Mouse (Mus musculus) heart, adult 2 months (tissue): ENCODE data around the gene Ndufa7. TPM values are rescaled to one million over a fixed set of nuclear protein-coding genes. Genes with fewer than 3 reads are reported as not detected.
A peak's percentile ranks its signal among the peaks of the same experiment; 100 is the strongest.
"Not testable (repeated sequence)": the region's sequence is repeated elsewhere in the genome, so short reads cannot be mapped to it uniquely, and the experiment has no call there.

Experiments
- DNase-seq, 2 experiments: peaks; one replicate each; pipeline ENCODE4 v3.0.0; 2021
- H3K27ac ChIP-seq: fragments of 200-600 bp; 2 replicates; pipeline ENCODE4 v1.8.1; 2022
- H3K27me3 ChIP-seq: fragments of 200-500 bp; 2 replicates; pipeline ENCODE4 v1.6.1; 2012; ENCODE audit warnings: mild to moderate bottlenecking, low read length, inconsistent platforms, mixed read lengths; ENCODE audit not compliant: control insufficient read depth, insufficient read depth
- H3K36me3 ChIP-seq: fragments of 200-500 bp; 2 replicates; pipeline ENCODE4 v1.6.1; 2012; ENCODE audit warnings: low read length, inconsistent platforms; ENCODE audit not compliant: control insufficient read depth, insufficient read depth
- H3K4me1 ChIP-seq: fragments of 200-500 bp; 2 replicates; pipeline ENCODE4 v1.6.1; 2011; ENCODE audit warnings: low read length; ENCODE audit not compliant: control insufficient read depth, insufficient read depth
- H3K4me3 ChIP-seq: fragments of 200-600 bp; 2 replicates; pipeline ENCODE4 v1.8.1; 2022
- H3K79me2 ChIP-seq: fragments of 200-500 bp; replicated peaks from 2 replicates; pipeline ENCODE4 v1.6.1; 2012; ENCODE audit warnings: mild to moderate bottlenecking, inconsistent platforms, low read length, moderate library complexity, mixed read lengths; ENCODE audit not compliant: control insufficient read depth, insufficient read depth
- H3K9ac ChIP-seq: fragments of 200-500 bp; 2 replicates; pipeline ENCODE4 v1.6.1; 2012; ENCODE audit warnings: low read depth, mild to moderate bottlenecking, control low read depth, inconsistent platforms, low read length, mixed read lengths
- CTCF ChIP-seq: fragments of 200-600 bp; IDR thresholded peaks from 2 replicates; pipeline ENCODE4 v1.8.1; 2022; ENCODE audit warnings: antibody characterized with exemption, mild to moderate bottlenecking, moderate library complexity
- EP300 ChIP-seq: fragments of 200-500 bp; IDR thresholded peaks from 2 replicates; pipeline ENCODE4 v1.6.1; 2011; ENCODE audit warnings: low read depth, low read length, control low read depth; ENCODE audit not compliant: insufficient read depth
- POLR2A ChIP-seq: fragments of 200-500 bp; IDR thresholded peaks from 2 replicates; pipeline ENCODE4 v1.6.1; 2011; ENCODE audit warnings: mild to moderate bottlenecking, low read depth, low read length, control low read depth; ENCODE audit not compliant: insufficient read depth
- WGBS: fragments of 180-500 bp; shearing (Covaris S2); methylation state at CpG from one replicate; pipeline ENCODE4 v1.1.7; 2018; 5-methylcytosine and 5-hydroxymethylcytosine counted together
- intact Hi-C: fragments of 180-260 bp; cut with DNase I; formaldehyde crosslinking; loops from one replicate; pipeline ENCODE4 v1.15.1; 2025
- polyA plus RNA-seq: library from polyadenylated mRNA; depleted of rRNA; stranded (reverse); fragments of >200 nt; gene quantifications from 2 replicates; pipeline ENCODE4 v1.2.3, GENCODE M21; 2012
- total RNA-seq, 2 experiments: library from RNA; stranded (reverse); gene quantifications; 2 replicates each; pipeline ENCODE4 v1.2.3; 2021

Gene Ndufa7
- total and polyA plus RNA-seq, 3 experiments: 609 to 755 (median 707) TPM

DNA sequence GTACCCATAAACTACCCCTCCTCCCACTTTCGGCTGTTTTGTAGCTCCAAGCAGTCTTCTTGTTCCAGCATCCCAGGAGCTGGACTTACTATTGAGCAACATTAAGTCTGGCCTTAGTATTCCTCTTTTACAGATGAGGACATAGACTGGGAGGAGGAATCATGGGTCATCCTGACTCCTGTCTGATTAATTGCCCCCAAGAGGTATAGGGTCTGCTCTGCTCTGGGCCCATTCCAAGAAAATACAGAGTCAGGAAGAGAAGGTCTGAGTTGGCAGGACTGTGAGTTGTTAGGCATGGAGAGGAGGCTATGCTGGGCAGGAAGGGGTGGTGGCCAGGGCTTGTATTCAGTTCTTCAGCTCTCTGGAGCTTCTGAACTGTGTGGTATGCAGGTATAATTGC is 19.8 kb downstream of the Ndufa7 start:
- TF ChIP-seq POLR2A: no peak
- no peak for TF ChIP-seq EP300
- no peak for TF ChIP-seq CTCF
- Histone ChIP-seq H3K4me3 (no peak overlapping the region), H3K27ac (no peak overlapping the region), H3K36me3 (no peaks in the 10 kb centered on the region), H3K27me3 (no peaks in the 10 kb centered on the region), H3K79me2 (no peaks in the 10 kb centered on the region), H3K4me1 (no peaks in the 10 kb centered on the region), H3K9ac (no peak overlapping the region)
- WGBS: 75% methylated on average over 1 of the region's 1 CpGs
- intact Hi-C loops: loop anchor here (5.0 kb wide), 1 partner anchor 43 kb away; no protein-coding TSS in a partner anchor
- no peak for DNase-seq

DNA sequence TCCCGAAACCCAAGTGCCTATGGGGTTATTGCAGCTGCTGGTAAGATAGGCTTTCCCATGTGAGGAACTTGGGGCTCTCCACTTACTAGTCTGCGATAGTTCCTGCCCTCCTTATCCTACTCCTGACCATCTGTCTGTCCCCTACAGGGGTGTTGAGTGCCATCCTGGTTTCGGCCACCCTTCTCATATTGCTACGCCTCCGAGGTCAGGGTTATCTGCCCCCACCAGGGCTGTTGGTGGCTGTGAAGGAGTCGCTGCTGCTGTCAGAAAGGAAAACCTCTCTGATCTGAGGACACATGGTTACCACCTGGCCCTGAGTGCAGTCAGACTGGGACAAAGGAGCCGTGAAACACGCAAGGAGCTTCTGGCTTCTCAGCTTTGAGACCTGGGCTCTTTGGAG is 23.8 kb downstream of the Ndufa7 start:
- no peaks in the 10 kb centered on the region for H3K27me3 ChIP-seq
- intact Hi-C loops: no loop called here
- 80% methylated on average over 8 of the region's 8 CpGs for WGBS
- no peak for DNase-seq
- no peaks in the 10 kb centered on the region for H3K36me3 ChIP-seq
- H3K4me1 ChIP-seq: no peaks in the 10 kb centered on the region; the same call in 1 of the 2 replicates
- H3K27ac ChIP-seq: no peak overlapping the region
- TF ChIP-seq EP300: no peak
- no peak for TF ChIP-seq CTCF
- TF ChIP-seq POLR2A: no peak
- no peak overlapping the region for H3K4me3 ChIP-seq
- H3K79me2 ChIP-seq: no peaks in the 10 kb centered on the region
- H3K9ac ChIP-seq: no peak overlapping the region

DNA sequence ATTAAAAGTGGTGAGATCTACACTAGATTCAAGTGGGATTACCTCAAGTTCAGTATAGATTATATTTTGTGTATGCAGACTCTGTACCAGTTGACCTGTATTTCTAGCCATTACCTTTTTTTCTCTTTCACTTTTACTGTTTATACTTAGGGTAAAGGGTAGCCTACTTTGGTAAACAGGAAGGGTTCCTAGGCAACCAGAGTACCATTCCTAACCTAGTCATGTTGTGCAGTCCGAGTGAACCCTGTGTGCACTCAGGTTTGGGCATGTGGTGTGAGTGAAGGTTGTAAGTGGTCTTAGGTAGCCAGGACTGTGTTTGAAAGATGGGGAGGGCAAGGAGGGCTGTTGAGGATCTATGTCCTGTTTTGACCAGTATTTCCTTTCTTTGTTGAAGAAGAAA is 27.0 kb downstream of the Ndufa7 start:
- H3K9ac ChIP-seq: no peak overlapping the region
- TF ChIP-seq EP300 (no peak), POLR2A (no peak)
- WGBS: 24% methylated on average over 1 of the region's 1 CpGs
- intact Hi-C loops: no loop called here
- no peaks in the 10 kb centered on the region; the same call in 1 of the 2 replicates for H3K4me1 ChIP-seq
- H3K79me2 ChIP-seq: no peaks in the 10 kb centered on the region
- DNase-seq: no peak
- no peak overlapping the region for H3K4me3 ChIP-seq
- H3K36me3 ChIP-seq: no peaks in the 10 kb centered on the region
- no peak overlapping the region for H3K27ac ChIP-seq
- no peaks in the 10 kb centered on the region for H3K27me3 ChIP-seq

DNA sequence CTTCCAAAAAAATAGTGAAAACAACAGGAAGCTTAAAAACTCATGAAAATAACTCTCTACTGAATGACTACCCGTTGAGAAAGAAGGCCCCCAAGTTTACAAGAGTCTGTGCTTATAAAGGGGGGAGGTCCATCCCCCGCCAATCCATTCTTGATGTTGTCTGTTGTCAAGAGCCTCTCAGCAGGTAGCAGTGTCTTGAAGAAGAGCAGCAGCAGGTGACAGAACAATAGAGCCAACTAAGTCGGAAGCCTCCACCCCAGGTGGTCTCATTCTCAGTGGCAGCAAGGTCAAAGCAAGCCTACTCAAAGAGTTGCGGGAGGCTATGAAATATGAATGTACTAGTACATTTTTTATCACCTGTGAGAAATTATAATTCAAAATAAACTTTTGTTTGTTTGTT is 33.4 kb downstream of the Ndufa7 start:
- H3K9ac ChIP-seq: no peak overlapping the region
- no peaks in the 10 kb centered on the region for H3K27me3 ChIP-seq
- no peaks in the 10 kb centered on the region for H3K36me3 ChIP-seq
- H3K27ac ChIP-seq: no peak overlapping the region
- 81% methylated on average over 4 of the region's 4 CpGs for whole genome bisulfite sequencing
- intact Hi-C loops: no loop called here
- H3K4me1 ChIP-seq: no peaks in the 10 kb centered on the region
- H3K4me3 ChIP-seq: no peak overlapping the region
- TF ChIP-seq EP300 (no peak), POLR2A (no peak), CTCF (no peak)
- no peaks in the 10 kb centered on the region for H3K79me2 ChIP-seq
- DNase-seq: no peak

DNA sequence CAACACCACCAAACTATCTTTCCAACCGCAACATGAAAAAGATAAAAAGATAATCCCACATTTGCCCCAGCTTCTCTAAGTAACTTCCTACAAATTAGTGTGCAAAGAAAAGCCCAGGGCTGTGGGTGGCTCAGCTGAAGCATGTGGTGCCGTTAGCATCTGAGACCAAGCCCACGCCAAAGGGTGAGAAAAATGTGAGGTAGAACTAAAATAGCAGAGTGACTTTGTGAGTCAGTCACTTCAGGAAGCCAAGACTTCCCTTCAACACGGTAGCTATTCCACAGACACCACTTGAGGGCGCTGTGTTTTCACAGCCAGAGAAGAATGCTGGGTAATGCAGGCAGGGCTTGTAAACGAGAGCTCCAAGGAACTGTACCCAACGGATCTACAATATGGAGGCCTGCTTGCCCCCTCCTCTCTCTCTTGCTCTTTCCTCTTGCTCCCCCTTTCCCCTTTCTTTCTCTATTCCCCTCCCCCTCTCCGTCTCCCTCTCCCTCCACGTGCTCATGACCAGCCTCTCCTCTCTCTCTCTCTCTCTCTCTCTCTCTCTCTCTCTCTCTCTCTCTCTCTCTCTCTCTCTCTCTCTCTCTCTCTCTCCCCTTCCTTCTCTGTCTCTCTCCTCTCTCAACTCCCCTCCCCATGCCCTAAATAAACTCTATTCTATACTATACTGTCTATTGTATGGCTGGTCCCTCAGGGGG is 41.1 kb downstream of the Ndufa7 start:
- H3K36me3 ChIP-seq: no peaks in the 10 kb centered on the region
- 20% methylated on average over 9 of the region's 9 CpGs for WGBS
- TF ChIP-seq EP300: no peak
- no peak for TF ChIP-seq POLR2A
- peak; percentile 66 for TF ChIP-seq CTCF
- H3K27me3 ChIP-seq: no peaks in the 10 kb centered on the region
- intact Hi-C loops: no loop called here
- no peak overlapping the region for H3K9ac ChIP-seq
- peak in 1 of 2 experiments; percentile 40 for DNase-seq
- no peak overlapping the region for H3K4me3 ChIP-seq
- H3K79me2 ChIP-seq: no peaks in the 10 kb centered on the region
- no peak overlapping the region for H3K27ac ChIP-seq
- no peaks in the 10 kb centered on the region for H3K4me1 ChIP-seq

DNA sequence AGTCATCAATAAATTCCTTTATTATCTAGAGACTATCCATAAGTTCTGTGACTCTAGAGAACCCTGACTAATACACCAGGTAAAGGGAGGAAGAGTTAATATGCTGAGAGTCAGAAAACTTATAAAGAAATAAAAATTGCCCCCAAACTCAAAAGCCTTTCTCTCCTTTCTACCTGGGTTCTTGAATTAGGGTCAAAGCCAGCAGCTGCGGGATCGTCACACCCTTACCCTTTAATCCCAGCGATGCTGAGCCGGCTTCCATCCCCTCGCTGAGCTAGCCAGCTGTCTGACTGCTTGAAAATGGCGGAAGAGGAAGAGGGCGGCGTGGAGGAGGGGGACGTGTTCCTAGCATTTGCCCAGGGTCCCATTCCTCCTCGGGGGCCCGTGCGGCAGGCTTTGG is 49.2 kb downstream of the Ndufa7 start, which contains the start of gene Gm7029:
Gene Gm7029 (plus strand): TSS at position 301 of the 400 bp plus-strand sequence.
- H3K27ac ChIP-seq, H3K4me1 ChIP-seq, H3K36me3 ChIP-seq, H3K27me3 ChIP-seq, DNase-seq, intact Hi-C loops, H3K9ac ChIP-seq, H3K79me2 ChIP-seq, H3K4me3 ChIP-seq: not testable (repeated sequence)
- WGBS: 69% methylated on average over 3 of the region's 12 CpGs
